Mouse (Mus musculus) cortical plate, adult 2 months (tissue): ENCODE data around the gene Spryd4.

Experiments
- CTCF ChIP-seq: fragments of 200-500 bp; IDR thresholded peaks from 2 replicates; pipeline ENCODE4 v1.5.1; 2011; ENCODE audit warnings: mild to moderate bottlenecking, control low read depth, low read length; ENCODE audit not compliant: insufficient read depth; ENCODE audit errors: extremely low read depth
- POLR2A ChIP-seq: fragments of 200-500 bp; IDR thresholded peaks from 2 replicates; pipeline ENCODE4 v1.6.1; 2011; ENCODE audit warnings: mild to moderate bottlenecking, low read length, control low read depth; ENCODE audit not compliant: insufficient read depth; ENCODE audit errors: extremely low read depth

DNA sequence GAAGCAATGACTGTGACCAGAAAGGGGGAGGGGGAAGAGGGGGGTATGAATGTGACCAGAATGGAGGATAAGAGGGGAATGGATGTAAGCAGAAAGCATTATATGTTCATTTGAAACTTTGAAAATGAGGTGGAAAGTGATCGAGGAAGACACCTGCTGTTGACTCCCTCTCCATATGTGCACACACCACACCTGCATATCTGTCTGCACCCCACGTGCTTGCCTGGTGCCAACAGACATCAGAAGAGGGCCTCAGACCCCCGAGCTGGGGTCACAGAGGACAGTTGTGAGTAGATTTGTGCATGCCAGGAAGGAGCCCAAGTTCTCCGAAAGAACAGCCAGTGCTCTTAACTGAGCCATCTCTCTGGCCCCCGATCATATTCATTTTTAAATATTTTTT, 48.3 kb upstream of the Spryd4 start:
- no peak for TF ChIP-seq CTCF
- no peak for TF ChIP-seq POLR2A
